Mouse (Mus musculus) ZHBTc4 (cell line): ENCODE data around the gene Cript.

Source experiments
- DNase-seq: peaks from one replicate; pipeline ENCODE4 v3.0.0-alpha.2; 2011; ENCODE audit warnings: low read depth, low spot score

Gene Cript

DNA sequence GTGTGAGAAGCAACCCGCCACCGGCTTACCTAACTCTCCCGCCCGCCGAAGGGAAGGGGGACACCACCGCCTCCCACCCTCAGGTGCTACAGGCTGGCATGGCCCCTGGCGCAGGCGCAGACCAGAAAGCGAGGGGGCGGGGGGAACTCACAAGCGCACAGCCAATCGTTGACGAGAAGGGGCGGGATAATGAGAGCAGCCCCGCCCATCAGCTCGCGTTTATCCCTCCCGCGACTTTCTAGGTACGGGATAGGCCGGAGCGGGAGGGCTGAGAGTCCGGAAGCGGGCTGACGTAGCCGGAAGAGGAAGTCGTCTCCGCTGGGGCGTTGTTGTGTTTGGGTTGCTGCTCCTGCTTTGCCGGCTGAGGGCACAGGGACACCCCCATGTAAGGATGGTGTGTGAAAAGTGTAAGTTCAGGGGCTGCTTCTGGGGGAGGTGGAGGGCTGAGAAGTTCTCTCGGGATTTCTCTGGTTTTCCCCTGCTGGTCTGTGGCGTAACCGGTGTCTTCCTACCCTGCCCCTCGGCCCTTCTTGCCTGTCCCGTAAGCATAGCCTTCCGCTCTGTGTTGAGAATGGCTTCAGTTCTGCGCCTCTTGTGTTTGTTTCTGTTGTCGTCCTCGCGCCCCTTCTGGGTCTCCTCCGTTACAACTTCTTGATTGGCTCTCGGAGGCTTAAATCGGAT is at the start of gene Cript, which contains the start of gene Pigf:
Gene Cript, plus strand, starts transcription at position 282 of the 681 bp plus-strand sequence.
Gene Pigf, minus strand, starts transcription at position 138 of the 681 bp plus-strand sequence.
- DNase-seq, result peak; percentile 99

DNA sequence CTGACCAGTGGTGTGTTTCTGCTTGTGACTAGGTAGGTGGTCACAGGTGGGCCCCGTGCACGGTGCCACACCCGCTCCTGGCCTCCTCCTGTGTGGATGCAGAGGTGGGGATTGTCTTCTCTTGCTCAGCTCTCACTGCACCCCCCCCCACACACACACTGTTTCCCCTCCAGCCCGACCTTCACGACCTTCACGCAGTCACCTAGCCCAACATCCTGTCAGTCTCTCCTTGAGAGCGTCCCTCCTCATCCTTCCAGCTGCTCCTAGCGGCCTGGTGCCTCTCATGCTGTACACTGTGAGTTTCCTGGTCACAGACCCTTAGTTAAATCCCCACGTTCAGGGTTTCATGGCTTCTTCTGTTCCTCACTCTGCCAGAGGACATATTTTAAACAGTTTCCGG is 49.0 kb upstream of the Cript start:
- peak; percentile 29 for DNase-seq

DNA sequence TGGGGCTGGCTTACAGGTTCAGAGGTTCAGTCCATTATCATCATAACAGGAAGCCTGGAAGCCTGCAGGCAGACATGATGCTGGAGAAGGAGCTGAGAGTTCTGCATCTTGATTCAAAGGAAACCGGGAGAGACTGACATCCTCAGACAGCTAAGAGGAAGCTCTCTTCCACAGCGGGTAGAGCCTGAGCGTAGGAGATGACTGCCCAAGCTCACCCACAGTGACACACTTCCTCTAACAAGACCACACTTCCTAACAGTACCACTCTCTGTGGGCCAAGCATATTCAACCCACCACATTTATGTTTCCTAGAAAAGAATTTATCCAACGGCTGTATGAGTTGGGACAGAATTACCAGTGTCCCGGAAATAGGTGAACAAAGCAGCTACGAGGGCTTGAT is 46.9 kb upstream of the Cript start:
- no peak for DNase-seq

DNA sequence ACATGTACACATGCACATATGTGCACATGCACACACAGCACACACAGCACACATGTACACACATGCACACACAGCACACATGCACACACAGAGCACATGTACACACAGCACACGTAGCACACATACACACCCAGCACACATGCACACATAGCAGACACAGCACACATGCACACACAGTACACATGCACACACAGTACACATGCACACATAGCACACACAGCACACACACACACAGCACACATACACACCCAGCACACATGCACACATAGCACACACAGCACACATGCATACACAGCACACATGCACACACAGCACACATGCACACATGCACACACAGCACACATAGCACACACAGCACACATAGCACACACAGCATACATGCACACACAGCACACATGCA is 44.1 kb upstream of the Cript start:
- no peak for DNase-seq

DNA sequence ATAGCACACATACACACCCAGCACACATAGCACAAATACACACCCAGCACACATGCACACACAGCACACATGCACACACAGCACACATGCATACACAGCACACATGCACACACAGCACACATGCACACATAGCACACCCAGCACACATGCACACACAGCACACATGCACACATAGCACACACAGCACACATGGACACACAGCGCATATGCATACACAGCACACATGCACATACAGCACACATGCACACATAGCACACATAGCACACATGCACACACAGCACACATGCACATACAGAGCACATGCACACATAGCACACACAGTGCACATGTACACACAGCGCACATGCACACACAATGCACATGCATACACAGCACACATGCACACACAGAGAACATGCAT is 43.6 kb upstream of the Cript start:
- DNase-seq, result no peak

DNA sequence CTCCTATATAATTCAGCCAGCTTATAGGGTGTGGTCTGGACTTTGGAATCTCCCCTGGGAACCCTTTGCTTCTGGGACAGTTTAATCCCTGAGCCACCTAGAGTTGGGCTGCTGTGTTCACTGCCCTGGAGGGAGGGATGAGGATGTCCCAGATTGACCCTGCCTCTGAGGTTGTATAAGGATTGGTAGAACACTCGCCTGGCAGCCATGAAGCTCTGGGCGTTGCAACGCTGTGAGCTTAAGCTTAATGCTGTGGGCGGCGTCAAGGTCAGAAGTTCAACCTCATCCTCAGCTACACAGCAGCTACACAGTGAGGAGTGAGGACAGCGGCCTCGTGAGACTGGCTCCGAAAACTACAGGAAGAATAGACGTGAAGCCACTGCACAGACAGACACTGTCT is 42.9 kb upstream of the Cript start:
- peak; percentile 83 for DNase-seq

DNA sequence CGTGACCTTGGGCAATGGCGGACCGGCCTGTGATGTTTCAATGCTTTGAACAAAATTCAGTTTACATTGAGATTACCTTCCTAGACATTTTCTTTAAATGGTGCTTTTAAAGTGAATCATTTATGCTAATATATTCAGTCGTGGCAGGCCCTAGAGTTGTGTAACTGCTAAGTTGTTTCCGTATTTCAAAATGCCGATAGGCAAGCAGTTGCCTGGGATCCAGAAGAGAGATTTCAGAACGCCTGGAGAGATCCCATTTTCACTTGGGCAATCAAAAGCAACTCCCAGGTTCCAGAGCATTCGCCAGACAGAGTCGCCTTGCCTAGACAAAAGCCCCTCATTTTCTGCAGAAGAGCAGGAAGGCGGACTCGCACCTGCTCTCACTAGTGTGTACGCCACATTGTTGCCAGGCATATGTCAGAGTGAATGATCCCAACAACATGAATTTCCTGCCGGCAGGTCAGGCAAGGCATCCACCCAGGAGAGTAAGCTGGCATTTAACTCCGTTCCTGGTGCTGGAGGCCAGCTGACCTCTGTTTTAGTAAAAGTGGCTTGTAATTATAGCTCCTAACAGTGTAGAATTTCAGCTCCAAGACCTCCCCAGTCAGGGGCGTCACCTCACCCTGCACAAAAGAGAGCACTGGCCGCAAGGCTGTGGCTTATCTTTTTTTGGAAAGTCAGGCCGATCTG is 38.8 kb upstream of the Cript start:
- DNase-seq, result no peak

DNA sequence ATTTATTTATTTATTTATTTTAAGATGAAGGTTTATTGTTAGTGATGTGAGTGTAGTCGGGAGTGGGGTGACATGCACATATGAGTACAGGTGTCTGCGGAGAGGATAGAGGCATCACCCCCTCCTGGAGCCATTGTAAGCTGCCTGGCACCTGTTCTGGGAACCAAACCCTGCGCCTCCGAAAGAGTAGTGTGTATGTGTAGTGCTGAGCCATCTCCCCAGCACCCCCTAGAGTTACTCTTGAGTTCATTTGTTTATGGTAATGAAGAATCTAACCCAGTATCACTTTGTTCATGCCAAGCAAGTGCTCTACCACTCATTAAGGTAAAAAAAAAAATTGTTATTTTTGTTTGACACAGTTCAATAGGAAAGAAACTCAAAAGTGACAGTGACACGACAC is 37.2 kb upstream of the Cript start:
- no peak for DNase-seq

DNA sequence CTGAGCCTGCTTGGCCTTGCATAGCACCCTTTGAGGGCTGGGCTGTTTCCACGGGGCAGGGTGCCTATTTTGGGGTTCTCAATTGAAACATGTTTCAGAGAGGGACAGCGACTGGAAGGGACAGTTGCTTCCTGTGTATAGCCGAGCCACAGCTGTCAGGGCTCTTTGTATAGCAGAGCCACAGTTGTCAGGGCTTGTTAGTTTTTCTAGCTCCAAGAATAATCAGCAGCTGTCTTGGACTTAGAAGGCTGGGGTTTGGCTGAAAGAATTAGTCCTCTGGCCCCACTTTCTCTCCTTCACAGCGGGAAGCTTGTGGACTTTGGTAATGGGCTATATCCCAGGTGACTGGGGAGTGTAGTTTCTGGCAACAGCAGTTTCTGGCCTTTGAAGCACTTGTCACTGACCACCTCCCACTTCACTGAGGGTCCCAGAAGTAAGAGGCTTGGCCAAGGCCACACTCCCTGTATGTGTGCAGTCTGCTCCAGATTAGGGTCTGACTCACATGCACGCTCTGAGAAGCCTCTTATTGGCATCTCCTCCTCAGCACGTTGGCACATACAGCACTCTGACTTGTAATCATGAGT is 36.7 kb upstream of the Cript start:
- DNase-seq, result no peak

DNA sequence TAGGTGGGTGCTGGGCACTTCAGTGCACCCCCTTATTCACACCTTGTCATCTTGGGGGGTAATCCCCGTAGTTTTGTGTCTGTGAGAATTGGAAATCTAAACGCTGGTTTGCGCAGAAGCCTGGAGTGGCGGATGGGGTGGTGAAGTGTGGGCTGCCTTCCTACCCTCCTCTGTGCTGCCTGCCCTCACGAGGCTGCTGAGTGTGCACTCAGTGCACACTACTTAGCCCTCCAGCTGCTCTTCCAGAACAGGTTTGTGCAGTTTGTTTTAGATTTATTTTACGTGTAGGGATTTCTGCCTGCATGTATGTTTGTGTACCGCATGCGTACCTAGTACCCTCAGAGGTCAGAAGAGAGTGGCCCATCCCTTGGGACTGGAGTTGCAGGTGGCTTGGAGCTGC is 34.0 kb upstream of the Cript start:
- no peak for DNase-seq

DNA sequence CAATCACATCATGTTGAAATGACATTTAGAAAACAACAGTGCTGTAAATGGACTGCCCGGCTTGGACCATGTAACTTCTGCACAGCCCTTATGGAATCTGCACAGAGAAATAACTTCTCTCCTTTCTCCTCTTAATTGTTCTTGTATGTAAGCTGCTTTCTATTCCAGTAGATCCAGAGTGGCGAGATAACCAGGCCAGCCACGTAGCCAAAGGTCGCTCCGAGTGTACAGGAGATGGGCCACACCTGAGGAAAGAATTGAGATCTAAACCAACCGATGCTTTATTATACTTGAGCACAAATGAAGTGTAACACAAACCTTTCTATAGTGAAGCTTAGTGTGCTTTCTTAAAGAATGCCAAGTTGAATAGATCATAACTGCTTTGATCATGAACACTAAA is 28.0 kb upstream of the Cript start:
- DNase-seq, result no peak

DNA sequence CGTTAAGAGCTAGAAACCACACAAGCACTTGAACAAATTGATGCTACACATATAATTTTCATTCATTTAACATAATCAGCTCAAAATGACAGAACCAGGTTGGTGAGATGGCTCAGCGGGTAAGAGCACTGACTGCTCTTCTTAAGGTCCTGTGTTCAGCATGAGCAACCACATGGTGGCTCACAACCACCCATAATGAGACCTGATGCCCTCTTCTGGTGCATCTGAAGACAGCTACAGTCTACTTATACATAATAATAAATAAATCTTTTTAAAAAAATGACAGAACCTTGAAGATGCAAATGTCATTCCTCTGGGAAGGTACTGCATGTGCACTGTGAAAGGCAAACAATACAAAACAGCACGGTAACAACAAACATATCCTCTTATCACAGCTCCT is 16.4 kb upstream of the Cript start:
- DNase-seq, result no peak

DNA sequence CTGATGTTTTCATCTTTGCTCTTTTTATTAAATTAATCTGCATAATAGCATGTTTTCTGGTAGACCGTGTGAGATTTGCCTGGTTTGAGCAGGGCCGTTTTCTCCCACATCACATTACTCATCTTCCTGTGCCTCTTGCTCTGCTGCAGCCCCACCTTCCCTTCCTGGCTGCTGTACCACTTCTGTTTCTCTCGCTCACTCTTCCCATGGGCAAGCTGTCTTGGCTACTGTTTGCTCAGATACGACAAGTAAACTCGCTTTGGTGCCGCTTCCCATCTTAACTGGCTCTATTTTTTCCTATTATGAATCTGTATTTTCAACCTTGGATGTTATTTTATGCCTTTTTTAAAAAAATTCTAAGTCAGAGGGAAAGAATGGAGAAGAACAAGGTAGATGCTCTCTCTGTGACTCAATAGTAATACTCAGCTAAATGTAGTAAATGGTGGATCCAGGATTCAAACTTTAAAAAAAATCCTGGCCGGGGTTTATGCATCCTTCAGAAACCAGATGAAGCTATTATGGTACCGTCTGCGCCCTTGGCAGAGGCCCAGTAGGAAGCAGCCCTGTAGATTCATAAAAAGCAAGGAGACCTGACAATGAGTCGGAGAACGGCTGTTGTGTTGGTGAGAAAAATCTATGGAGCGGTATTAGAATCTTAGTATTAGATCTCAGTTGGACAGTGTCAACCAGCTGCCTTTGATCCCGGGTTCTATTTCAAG is 13.9 kb upstream of the Cript start:
- no peak for DNase-seq

DNA sequence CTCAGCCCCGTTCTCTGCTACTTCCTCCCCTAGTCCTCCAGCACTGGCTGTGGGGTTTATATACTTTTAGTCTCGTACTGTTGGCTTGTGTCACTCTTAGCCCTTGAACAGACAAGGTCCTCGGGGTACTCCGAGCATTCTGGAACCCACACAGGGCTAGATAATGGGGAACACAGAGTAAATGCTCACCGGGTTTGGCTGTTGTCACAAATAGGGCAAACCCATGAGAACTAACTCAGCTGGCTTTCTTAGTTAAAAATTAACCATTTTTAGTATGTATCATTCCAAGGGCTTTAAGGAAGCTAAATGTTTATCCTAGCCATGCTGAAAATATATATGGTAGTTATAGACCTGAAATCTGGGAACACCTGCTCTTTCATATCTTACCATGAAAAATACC is 5.7 kb upstream of the Cript start:
- no peak for DNase-seq

DNA sequence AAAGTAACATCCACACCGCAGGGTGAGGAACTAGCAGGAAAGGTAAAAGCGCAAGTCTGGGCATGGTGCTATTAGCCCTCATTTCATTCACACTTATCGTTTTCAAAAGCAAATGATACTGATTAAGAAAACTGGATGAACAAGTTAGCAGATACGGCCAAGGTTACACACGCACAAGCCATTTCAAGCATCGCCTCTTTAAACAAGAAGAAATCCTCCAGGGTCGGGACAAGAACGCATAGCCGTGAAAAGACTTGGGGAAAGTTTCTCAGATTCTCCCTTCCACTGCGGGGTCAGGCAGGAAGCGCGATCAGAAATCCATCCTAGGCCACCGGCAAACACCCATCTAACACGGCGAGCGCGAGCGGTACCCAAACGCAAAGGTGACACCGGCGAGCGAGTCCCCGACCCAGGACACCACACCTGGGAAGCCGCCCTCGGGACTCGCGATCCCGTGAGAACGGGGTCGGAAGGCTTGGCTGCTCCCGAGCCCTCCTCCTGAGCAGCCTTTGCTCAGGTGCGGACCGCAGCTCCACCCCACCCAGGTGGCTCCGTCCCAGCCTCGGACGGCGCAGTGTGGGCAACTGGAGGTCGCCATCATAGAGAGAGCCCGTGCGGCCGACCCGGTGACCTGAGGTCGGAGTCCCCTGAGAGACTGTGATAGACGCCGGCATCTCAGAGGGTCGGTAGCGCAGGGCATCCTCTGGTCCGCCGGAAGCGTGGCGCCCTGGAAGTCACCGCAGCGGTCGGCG is 683 bp upstream of the Cript start:
- peak; percentile 77 for DNase-seq

DNA sequence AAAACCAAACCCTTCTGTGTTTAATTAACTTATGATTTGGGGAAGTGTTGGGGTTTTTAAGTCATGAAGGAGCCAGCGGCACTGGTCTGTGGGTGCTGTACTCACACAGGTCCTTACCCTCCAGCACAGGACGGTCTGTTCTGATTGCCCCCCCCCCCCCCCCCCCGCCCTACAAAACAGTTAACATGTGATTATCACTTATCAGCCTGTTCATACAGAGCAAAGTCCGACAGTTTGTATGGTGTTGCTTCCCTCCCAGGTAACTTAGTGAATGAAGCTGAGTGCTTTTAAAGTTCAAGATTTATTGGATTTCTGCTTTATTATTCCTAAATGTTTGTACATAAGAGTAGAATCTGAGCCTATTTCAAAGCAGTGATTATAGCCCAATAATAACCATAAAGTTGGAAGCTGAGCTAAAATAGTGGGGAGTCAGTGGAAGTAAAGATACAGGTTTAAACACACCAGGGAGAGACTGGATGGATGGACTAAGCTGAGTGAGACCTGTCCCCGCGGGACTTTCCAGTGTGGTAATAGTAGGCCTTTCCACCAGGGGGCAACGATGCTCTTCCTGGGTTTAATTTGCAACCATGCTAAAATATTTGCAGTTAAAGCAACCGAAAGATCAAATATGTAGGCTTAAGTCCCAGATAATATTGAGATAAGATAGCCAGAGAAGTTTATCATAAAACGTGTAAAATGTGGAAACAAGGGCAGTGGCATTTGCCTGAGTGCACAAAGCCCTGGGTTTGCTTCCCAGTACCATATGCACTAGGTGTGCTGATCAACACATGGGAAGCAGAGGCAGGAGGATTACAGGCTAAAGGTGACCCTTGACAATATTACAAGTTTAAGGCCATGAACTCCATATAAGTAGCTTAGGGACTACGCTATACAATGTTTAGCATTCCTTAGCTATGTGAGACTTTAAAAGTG is 11.1 kb downstream of the Cript start:
- DNase-seq, result peak; percentile 67

DNA sequence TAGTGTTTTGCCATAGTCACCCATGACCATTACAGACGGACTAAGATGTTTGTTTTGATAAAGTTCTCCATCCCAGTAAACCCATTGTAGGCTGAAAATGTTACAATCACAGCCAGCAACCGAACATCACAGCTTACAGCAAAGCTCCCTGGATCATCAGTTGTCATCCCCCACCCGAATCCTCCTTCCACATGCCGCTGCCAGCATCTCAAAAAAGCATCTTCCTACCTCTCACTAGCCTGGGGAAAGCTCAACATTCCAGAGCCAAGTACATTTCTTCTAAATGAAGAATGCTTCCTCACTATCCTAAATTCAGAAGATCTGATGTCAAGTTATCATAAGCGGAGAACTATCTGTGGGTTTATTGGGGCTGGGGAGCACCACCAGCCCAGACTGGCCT is 13.1 kb downstream of the Cript start:
- no peak for DNase-seq

DNA sequence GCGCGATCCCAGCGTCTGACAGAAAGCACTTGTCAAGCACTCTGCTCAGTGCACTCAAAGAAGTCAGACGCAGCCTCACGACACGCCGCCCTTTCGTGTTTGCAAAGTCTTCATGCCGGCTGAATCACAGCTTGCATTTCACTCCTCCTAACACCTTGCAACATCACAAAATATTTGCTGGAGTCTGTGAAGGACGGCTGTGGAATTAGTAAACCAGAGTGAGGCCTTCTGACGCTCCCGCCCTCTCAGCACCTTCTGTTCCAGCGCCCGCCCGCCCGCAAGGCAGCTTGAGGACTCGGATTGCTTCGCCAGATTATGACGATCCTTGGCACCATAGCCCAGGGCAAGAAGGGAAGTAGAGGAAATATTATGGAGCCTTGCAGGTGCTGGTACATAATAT is 16.4 kb downstream of the Cript start:
- peak; percentile 29 for DNase-seq

DNA sequence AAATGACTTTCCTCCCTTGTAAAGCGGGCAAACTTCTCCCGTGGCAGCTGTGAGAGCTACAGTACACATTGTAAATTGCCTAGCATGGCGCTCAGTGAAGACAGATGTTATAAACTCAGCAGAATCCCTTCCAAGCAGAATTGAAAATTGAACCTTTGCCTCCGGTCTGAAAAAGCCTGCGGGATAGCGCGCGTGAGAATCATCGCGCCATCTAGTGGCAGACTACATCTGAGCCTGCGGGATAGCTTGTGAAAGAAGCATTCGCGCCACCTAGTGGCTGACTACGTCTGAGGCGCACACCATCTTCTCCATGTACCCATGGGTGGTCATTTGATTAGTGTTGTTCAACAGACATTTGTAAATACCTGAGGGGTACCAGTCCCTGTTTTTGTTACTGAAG is 19.0 kb downstream of the Cript start:
- peak; percentile 93 for DNase-seq

DNA sequence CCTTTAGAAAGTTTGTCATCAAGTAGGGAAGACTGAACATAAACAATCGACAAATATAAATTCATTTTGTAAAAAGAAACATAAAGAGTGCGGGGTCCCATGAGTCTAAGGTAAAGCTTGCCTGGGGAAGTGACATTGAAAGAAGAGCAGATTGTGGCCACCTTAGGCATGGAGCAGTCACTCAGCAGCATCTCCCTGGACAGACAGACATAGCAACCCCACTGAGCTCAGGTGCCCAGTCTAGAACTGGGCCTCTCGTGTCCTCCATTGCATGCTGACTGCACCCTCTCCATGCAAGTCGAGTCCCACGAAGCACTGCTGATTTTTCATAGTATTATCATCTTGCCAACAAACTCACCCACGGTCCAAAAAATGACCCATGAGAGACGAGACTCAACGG is 19.4 kb downstream of the Cript start:
- DNase-seq, result no peak

DNA sequence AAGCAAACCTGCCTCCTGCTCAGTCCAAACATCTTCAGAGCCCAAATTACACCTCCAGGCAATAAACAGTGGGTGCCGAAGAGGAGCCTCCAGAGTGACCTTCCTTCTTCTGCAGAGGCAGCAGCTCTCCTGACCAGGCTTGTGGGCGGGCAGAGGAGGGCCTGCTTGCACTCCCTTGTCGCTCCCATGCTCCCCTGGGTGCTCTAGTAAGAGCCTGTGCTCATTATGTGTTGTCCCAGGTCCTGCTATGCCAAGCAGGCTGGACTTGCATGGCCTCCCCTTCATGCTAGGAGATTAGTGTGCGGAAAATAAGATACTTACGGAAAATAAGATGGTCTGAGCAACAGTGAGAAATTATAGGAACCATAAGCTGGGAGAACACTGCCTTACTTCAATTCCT is 24.3 kb downstream of the Cript start:
- no peak for DNase-seq
